Mouse (Mus musculus): ENCODE results near the gene Rbms1. TPM values are rescaled to one million over a fixed set of nuclear protein-coding genes. Genes with fewer than 3 reads are reported as not detected.

Rbms1 gene
- polyA plus RNA-seq, 1 experiment, result 42.9 TPM

DNA sequence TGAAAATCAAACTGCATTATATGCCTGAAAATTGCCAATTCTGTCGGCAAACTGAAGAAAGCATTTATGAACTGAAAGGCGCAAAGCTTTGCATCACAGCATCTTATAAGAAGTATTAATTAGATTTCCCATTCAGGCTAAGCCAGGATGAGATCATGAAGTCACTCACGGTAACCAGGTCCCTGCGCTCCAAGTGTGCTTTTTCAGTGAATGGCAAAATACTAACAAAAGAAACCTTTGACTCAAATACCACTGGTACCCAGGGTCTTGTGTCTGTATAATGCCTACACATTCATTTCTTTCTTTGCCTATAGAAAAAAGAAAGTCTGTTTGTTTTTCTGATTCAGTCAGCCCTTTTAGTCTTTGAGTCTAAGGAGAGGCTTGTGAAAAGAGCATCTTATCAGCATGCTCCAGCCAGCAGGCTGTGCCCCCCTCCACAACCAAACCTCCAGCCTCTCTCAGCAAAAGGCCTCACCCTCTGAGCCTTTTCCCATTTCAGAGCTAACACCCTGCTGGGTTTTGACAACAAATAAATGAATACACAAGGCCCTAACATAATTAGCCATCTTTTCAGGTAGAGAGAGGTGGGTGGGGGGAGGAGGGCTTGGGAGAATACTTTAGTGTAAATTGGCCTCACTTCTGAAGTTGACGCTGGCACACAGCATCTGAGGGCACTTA is 83.7 kb downstream of the Rbms1 start:
- Histone ChIP-seq H3K36me3 (ENCODE audit: control insufficient read depth, insufficient read depth) (peaks cover 8% of the 10 kb centered on the region), H3K27me3 (ENCODE audit: control insufficient read depth, insufficient read depth, insufficient read length) (no peaks in the 10 kb centered on the region), H3K4me3 (ENCODE audit: insufficient read depth, poor library complexity, severe bottlenecking) (peak overlapping the region; percentile 69), H3ac (ENCODE audit: control insufficient read depth, insufficient read length, low read depth) (peak overlapping the region; percentile 68), H3K79me2 (ENCODE audit: control insufficient read depth, insufficient read depth) (peaks cover 89% of the 10 kb centered on the region), H3K79me3 (ENCODE audit: low read depth) (peaks cover 65% of the 10 kb centered on the region)
- TF ChIP-seq MYOG (IDR thresholded peaks at IDR 0.05; ENCODE audit: control insufficient read depth, extremely low read depth, insufficient read length), result no peak
- no peak for TF ChIP-seq FOSL1 (IDR thresholded peaks at IDR 0.05; ENCODE audit: insufficient read depth, low read length, poor library complexity, severe bottlenecking)
- TF ChIP-seq MAX (IDR thresholded peaks at IDR 0.05), result no peak
- no peak for TF ChIP-seq CTCF (IDR thresholded peaks at IDR 0.05; ENCODE audit: control insufficient read depth, insufficient read depth, insufficient read length)
- TF ChIP-seq USF1 (IDR thresholded peaks at IDR 0.05; ENCODE audit: low read depth), result no peak
- TF ChIP-seq MYOD1 (IDR thresholded peaks at IDR 0.05; ENCODE audit: control insufficient read depth, insufficient read length, low read depth), result no peak
- no peak for TF ChIP-seq CEBPB (IDR thresholded peaks at IDR 0.05; ENCODE audit: low read depth)

DNA sequence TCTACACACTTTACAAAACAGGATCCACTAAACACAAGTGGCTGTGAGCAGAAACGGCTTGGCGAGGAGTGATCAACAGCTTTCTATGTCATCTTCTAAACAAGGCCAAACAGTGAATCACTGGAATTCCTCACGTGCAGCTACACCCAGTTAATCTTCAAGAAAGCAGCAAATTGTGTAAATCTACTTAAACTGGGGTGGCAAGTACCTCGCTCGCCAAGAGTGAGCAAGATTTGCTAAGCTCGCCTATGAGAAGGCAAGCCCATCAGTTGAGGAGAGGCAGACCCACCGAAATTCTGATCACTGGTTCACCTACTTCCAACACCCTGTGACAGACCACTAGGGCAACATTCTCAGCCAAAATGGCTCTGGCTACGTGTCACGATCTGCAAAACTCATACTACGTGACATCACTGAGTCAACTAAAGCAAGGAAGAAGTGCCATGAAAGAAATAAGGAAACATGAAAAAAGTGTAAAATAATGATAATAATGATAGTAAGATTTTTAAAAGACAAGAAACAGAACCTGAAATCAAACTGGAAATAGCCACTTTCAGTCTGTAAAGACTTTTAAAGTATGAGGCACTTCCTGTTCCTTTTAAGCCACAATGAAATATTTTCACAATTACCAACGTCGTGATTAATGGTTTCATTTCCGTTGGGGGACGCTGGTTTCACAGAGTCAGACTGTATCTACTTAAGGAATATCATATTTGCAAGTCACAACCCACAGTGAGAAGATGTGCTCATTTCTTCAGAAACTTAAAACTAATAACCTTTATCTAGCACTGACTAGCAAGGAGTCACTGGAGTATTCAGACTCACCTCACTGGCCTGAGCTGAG is 85.2 kb downstream of the Rbms1 start:
- H3K27me3 ChIP-seq (ENCODE audit: control insufficient read depth, insufficient read depth, insufficient read length), result no peaks in the 10 kb centered on the region
- peaks cover 80% of the 10 kb centered on the region for H3K79me3 ChIP-seq (ENCODE audit: low read depth)
- peak overlapping the region; percentile 72 for H3ac ChIP-seq (ENCODE audit: control insufficient read depth, insufficient read length, low read depth)
- H3K4me3 ChIP-seq (ENCODE audit: insufficient read depth, poor library complexity, severe bottlenecking), result peak overlapping the region; percentile 12
- H3K36me3 ChIP-seq (ENCODE audit: control insufficient read depth, insufficient read depth), result peaks cover 16% of the 10 kb centered on the region
- TF ChIP-seq CEBPB (IDR thresholded peaks at IDR 0.05; ENCODE audit: low read depth) (no peak), USF1 (IDR thresholded peaks at IDR 0.05; ENCODE audit: low read depth) (no peak), CTCF (IDR thresholded peaks at IDR 0.05; ENCODE audit: control insufficient read depth, insufficient read depth, insufficient read length) (no peak), MAX (IDR thresholded peaks at IDR 0.05) (no peak)
- peaks cover 96% of the 10 kb centered on the region for H3K79me2 ChIP-seq (ENCODE audit: control insufficient read depth, insufficient read depth)

GRCm38 (mm10) chr2:60876891-60877290 is 86.1 kb downstream of the Rbms1 start:
- Histone ChIP-seq H3ac (ENCODE audit: control insufficient read depth, insufficient read length, low read depth) (no peak overlapping the region), H3K79me2 (ENCODE audit: control insufficient read depth, insufficient read depth) (peaks cover 99% of the 10 kb centered on the region), H3K4me3 (ENCODE audit: insufficient read depth, poor library complexity, severe bottlenecking) (no peak overlapping the region), H3K27me3 (ENCODE audit: control insufficient read depth, insufficient read depth, insufficient read length) (no peaks in the 10 kb centered on the region), H3K79me3 (ENCODE audit: low read depth) (peaks cover 89% of the 10 kb centered on the region), H3K36me3 (ENCODE audit: control insufficient read depth, insufficient read depth) (peaks cover 20% of the 10 kb centered on the region)
- TF ChIP-seq CTCF (IDR thresholded peaks at IDR 0.05; ENCODE audit: control insufficient read depth, insufficient read depth, insufficient read length), result no peak
- no peak for TF ChIP-seq MYOG (IDR thresholded peaks at IDR 0.05; ENCODE audit: control insufficient read depth, extremely low read depth, insufficient read length)
- no peak for TF ChIP-seq USF1 (IDR thresholded peaks at IDR 0.05; ENCODE audit: low read depth)
- TF ChIP-seq MYOD1 (IDR thresholded peaks at IDR 0.05; ENCODE audit: control insufficient read depth, insufficient read length, low read depth), result no peak
- TF ChIP-seq CEBPB (IDR thresholded peaks at IDR 0.05; ENCODE audit: low read depth), result no peak
- TF ChIP-seq MAX (IDR thresholded peaks at IDR 0.05), result no peak
- TF ChIP-seq FOSL1 (IDR thresholded peaks at IDR 0.05; ENCODE audit: insufficient read depth, low read length, poor library complexity, severe bottlenecking), result no peak

- Histone ChIP-seq H3K79me3 (ENCODE audit: low read depth) (peaks cover 97% of the 10 kb centered on the region), H3K36me3 (ENCODE audit: control insufficient read depth, insufficient read depth) (peaks cover 21% of the 10 kb centered on the region), H3K79me2 (ENCODE audit: control insufficient read depth, insufficient read depth) (peaks cover 100% of the 10 kb centered on the region), H3ac (ENCODE audit: control insufficient read depth, insufficient read length, low read depth) (no peak overlapping the region), H3K4me3 (ENCODE audit: insufficient read depth, poor library complexity, severe bottlenecking) (no peak overlapping the region), H3K27me3 (ENCODE audit: control insufficient read depth, insufficient read depth, insufficient read length) (no peaks in the 10 kb centered on the region)
- TF ChIP-seq FOSL1 (IDR thresholded peaks at IDR 0.05; ENCODE audit: insufficient read depth, low read length, poor library complexity, severe bottlenecking) (no peak), MYOG (IDR thresholded peaks at IDR 0.05; ENCODE audit: control insufficient read depth, extremely low read depth, insufficient read length) (no peak), CEBPB (IDR thresholded peaks at IDR 0.05; ENCODE audit: low read depth) (peak; percentile 37)
These were observed 90.7 kb downstream of the Rbms1 start for GRCm38 (mm10) chr2:60872095-60872811.

DNA sequence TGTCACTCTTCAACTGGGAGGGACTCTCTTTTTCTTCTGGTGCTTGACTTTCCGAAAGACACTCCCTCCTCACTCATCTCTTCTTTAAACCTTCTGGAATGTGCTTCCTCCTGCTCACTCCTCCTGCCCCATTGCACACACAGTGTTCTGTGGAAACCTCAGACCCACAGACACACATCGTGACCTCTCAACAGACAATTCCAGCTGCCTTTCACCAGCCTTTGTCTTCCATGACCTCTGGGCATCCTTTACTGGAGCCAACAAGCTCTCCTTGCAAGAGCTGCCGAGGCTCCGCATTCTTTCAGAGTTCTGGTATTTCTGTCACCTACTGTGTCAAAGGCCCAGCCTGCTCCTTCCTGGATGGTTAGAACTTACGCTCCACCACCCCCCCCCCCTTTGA is 92.0 kb downstream of the Rbms1 start:
- TF ChIP-seq MYOD1 (IDR thresholded peaks at IDR 0.05; ENCODE audit: control insufficient read depth, insufficient read length, low read depth), result no peak
- TF ChIP-seq CEBPB (IDR thresholded peaks at IDR 0.05; ENCODE audit: low read depth), result no peak
- no peak for TF ChIP-seq CTCF (IDR thresholded peaks at IDR 0.05; ENCODE audit: control insufficient read depth, insufficient read depth, insufficient read length)
- TF ChIP-seq MYOG (IDR thresholded peaks at IDR 0.05; ENCODE audit: control insufficient read depth, extremely low read depth, insufficient read length), result no peak
- TF ChIP-seq USF1 (IDR thresholded peaks at IDR 0.05; ENCODE audit: low read depth), result no peak
- no peak for TF ChIP-seq FOSL1 (IDR thresholded peaks at IDR 0.05; ENCODE audit: insufficient read depth, low read length, poor library complexity, severe bottlenecking)
- no peak for TF ChIP-seq MAX (IDR thresholded peaks at IDR 0.05)
- Histone ChIP-seq H3K79me3 (ENCODE audit: low read depth) (peaks cover 97% of the 10 kb centered on the region), H3K36me3 (ENCODE audit: control insufficient read depth, insufficient read depth) (peaks cover 25% of the 10 kb centered on the region), H3K4me3 (ENCODE audit: insufficient read depth, poor library complexity, severe bottlenecking) (no peak overlapping the region), H3K79me2 (ENCODE audit: control insufficient read depth, insufficient read depth) (peaks cover 100% of the 10 kb centered on the region), H3K27me3 (ENCODE audit: control insufficient read depth, insufficient read depth, insufficient read length) (no peaks in the 10 kb centered on the region), H3ac (ENCODE audit: control insufficient read depth, insufficient read length, low read depth) (peak overlapping the region; percentile 19)

All from C2C12 (cell line).